Mouse (Mus musculus) neural tube, embryonic 15.5 days (tissue): ENCODE data around the gene Tmem203. TPM values are rescaled to one million over a fixed set of nuclear protein-coding genes. Genes with fewer than 3 reads are reported as not detected.

Experiments used
- ATAC-seq: fragments of 200-750 bp; cut with Nextera tagmentation; 2 replicates; pipeline ENCODE4 v1.8.0; 2017; ENCODE audit warnings: mild to moderate bottlenecking, moderate TSS enrichment, moderate library complexity; ENCODE audit not compliant: low FRiP score
- H3K27ac ChIP-seq: fragments of 300-500 bp; sonication (generic); replicated peaks from 2 replicates; pipeline ENCODE4 v1.5.1; 2015; ENCODE audit warnings: mild to moderate bottlenecking, inconsistent platforms
- H3K27me3 ChIP-seq: fragments of 300-500 bp; sonication (generic); replicated peaks from 2 replicates; pipeline ENCODE4 v1.6.1; 2015; ENCODE audit warnings: inconsistent platforms
- H3K36me3 ChIP-seq: fragments of 300-500 bp; sonication (generic); 2 replicates; pipeline ENCODE4 v1.6.1; 2015; ENCODE audit warnings: inconsistent platforms
- H3K4me1 ChIP-seq: fragments of 300-500 bp; sonication (generic); 2 replicates; pipeline ENCODE4 v1.6.1; 2015; ENCODE audit warnings: inconsistent platforms
- H3K4me2 ChIP-seq: fragments of 300-500 bp; sonication (generic); 2 replicates; pipeline ENCODE4 v1.6.1; 2015; ENCODE audit warnings: inconsistent platforms, mild to moderate bottlenecking, moderate library complexity
- H3K4me3 ChIP-seq: fragments of 300-500 bp; sonication (generic); replicated peaks from 2 replicates; pipeline ENCODE4 v1.5.1; 2015; ENCODE audit warnings: mild to moderate bottlenecking, inconsistent platforms
- H3K9ac ChIP-seq: fragments of 300-500 bp; sonication (generic); replicated peaks from 2 replicates; pipeline ENCODE4 v1.6.1; 2015; ENCODE audit warnings: mild to moderate bottlenecking, inconsistent platforms
- H3K9me3 ChIP-seq: fragments of 300-500 bp; sonication (generic); replicated peaks from 2 replicates; pipeline ENCODE4 v1.6.1; 2016; ENCODE audit warnings: inconsistent platforms
- WGBS: fragments of 180-500 bp; shearing (Covaris S2); methylation state at CpG from one replicate; pipeline ENCODE4 v1.1.7; 2015; ENCODE audit warnings: mixed read lengths; 5-methylcytosine and 5-hydroxymethylcytosine counted together
- polyA plus RNA-seq: library from polyadenylated mRNA; unstranded; fragments of >200 nt; fragmentation: Nextera tagmentation; extraction: Ambion mirVana; gene quantifications from 2 replicates; pipeline ENCODE4 v1.2.1, GENCODE M21; 2015

The Tmem203 gene
- polyA plus RNA-seq, 1 experiment from 2014 or later: 17.5 TPM

GRCm38 (mm10) chr2:25297093-25297492 lies 41.9 kb downstream of the Tmem203 start:
- H3K36me3 ChIP-seq: peaks cover 48% of the 10 kb centered on the region
- ATAC-seq: no peak
- H3K27ac ChIP-seq: no peak overlapping the region
- H3K9ac ChIP-seq: no peak overlapping the region
- 82% methylated on average over 8 of the region's 8 CpGs for WGBS
- H3K27me3 ChIP-seq: peaks cover 62% of the 10 kb centered on the region
- no peak overlapping the region for H3K4me3 ChIP-seq
- no peak overlapping the region for H3K4me2 ChIP-seq
- H3K9me3 ChIP-seq: no peaks in the 10 kb centered on the region
- peaks cover 6% of the 10 kb centered on the region for H3K4me1 ChIP-seq

DNA sequence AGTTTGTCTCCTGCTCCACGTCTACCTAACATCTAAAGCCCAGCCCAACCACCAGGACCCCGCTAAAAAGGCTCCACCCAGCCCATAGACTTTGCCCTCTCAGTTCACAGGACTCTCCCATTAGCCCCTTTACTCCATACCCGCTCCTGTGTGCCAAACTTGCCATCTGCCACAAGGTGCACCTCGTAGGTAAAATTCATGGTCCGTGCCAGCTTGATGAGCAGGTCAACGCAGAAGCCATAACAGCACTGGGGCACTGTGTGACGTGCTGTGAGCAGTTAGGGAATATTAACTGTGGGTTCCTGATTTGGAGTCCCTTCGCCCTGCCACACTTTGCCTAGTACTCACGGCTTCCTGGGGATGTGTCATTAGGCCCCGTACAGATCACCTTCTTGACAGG lies 42.8 kb downstream of the Tmem203 start:
- WGBS: 85% methylated on average over 10 of the region's 10 CpGs
- no peak overlapping the region for H3K9ac ChIP-seq
- ATAC-seq: no peak
- H3K4me2 ChIP-seq: no peak overlapping the region
- no peaks in the 10 kb centered on the region for H3K9me3 ChIP-seq
- peaks cover 57% of the 10 kb centered on the region for H3K27me3 ChIP-seq
- H3K36me3 ChIP-seq: peaks cover 56% of the 10 kb centered on the region
- H3K4me3 ChIP-seq: no peak overlapping the region
- no peaks in the 10 kb centered on the region for H3K4me1 ChIP-seq
- no peak overlapping the region for H3K27ac ChIP-seq

DNA sequence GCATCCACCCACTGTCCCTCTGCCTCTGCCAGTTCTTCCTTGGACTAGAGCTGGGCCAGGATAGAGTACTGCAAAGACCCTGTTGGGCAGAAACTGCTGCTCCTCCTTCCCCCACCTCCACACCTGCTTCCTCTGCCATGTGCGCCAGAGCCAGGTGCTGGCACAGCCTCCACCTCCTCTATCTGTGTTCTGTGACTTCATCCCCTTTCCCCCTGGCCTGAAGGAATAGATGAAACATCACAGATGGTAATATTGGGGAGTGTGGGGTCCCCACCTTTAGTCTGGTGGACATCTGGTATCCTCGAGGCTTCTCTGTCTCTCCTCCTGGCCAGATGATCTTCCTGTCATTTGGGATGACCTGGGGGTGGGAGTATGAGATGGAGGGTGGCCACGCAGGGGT lies 48.2 kb downstream of the Tmem203 start:
- H3K9ac ChIP-seq: no peak overlapping the region
- H3K9me3 ChIP-seq: no peaks in the 10 kb centered on the region
- peaks cover 49% of the 10 kb centered on the region for H3K27me3 ChIP-seq
- H3K4me2 ChIP-seq: no peak overlapping the region
- no peak for ATAC-seq
- no peak overlapping the region for H3K4me3 ChIP-seq
- no peak overlapping the region for H3K27ac ChIP-seq
- WGBS: 73% methylated on average over 3 of the region's 3 CpGs
- H3K4me1 ChIP-seq: peaks cover 9% of the 10 kb centered on the region
- H3K36me3 ChIP-seq: peaks cover 53% of the 10 kb centered on the region

GRCm38 (mm10) chr2:25303931-25304656 lies 48.9 kb downstream of the Tmem203 start:
- H3K27ac ChIP-seq: no peak overlapping the region
- H3K9ac ChIP-seq: no peak overlapping the region
- peak overlapping the region; percentile 36; the same call in 1 of the 2 replicates for H3K4me3 ChIP-seq
- WGBS: 70% methylated on average over 7 of the region's 7 CpGs
- peaks cover 57% of the 10 kb centered on the region for H3K36me3 ChIP-seq
- ATAC-seq: no peak
- peaks cover 9% of the 10 kb centered on the region for H3K4me1 ChIP-seq
- no peaks in the 10 kb centered on the region for H3K9me3 ChIP-seq
- H3K27me3 ChIP-seq: peaks cover 54% of the 10 kb centered on the region
- H3K4me2 ChIP-seq: peak overlapping the region; percentile 68

DNA sequence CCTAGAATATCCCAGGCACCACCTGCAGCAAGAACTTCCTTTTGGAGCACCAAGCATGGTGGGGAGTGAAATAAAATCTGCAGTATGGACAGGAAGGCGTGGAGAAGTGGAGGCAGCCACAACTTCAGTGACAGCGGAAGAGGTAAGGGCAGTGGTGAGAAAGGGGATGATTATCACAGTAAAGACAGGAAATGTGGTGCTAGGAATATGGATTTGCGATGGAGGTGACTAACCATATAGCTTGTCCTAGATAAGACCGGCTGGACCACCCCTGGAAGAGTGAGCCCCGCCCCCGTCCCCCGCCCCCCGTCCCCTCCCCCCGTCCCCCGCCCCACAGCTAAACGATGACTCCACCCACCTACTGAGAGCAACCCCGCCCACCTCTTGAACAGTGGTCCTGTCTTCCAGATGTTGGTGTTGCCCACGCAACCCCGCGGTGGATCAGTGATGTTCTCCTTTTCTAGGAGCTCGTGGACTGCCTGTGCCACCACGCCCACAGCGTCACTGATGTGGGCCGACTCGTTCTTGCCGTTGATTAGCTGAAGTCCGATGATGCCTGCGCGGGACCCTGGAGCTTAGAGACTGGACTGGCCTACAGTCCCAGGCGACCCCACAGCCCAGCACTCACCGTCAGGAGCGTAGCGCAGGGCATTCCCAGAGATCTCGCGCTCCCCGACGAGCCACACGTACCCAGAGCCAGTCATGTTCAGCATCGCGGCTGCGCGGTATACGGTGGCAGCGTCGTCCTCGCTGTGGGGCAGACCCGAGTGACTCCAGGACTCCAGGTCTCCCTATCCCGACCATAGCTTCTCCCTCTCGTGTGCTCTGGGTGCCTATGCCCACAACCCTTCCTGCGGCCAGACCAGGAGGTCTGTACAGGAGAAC lies 49.7 kb downstream of the Tmem203 start:
- Histone ChIP-seq H3K4me3 (peak overlapping the region; percentile 36), H3K27ac (no peak overlapping the region), H3K9ac (peak overlapping the region; percentile 32; the same call in 1 of the 2 replicates), H3K4me2 (peak overlapping the region; percentile 68), H3K9me3 (no peaks in the 10 kb centered on the region), H3K36me3 (peaks cover 64% of the 10 kb centered on the region), H3K27me3 (peaks cover 59% of the 10 kb centered on the region), H3K4me1 (peaks cover 9% of the 10 kb centered on the region)
- WGBS: 4% methylated on average over 41 of the region's 45 CpGs
- ATAC-seq: peak; percentile 73

Other genes with a start within 250 kb of the Tmem203 start
- gene Nsmf, start 201.1 kb upstream of the Tmem203 start, polyA plus RNA-seq: 149 and 173 TPM in 2 replicates
- 0.43 TPM in 1 of 2 replicates, not detected in the other for gene Entpd8, start 175.1 kb upstream of the Tmem203 start, polyA plus RNA-seq
- gene Noxa1, start 160.3 kb upstream of the Tmem203 start, polyA plus RNA-seq: 0.52 TPM in 1 of 2 replicates, not detected in the other
- 15.0 and 16.8 TPM in 2 replicates for gene Nrarp, start 74.7 kb upstream of the Tmem203 start, polyA plus RNA-seq
- 1.6 and 5.9 TPM in 2 replicates for gene Tor4a, start 58.6 kb upstream of the Tmem203 start, polyA plus RNA-seq
- 101 and 105 TPM in 2 replicates for gene Nelfb, start 44.0 kb upstream of the Tmem203 start, polyA plus RNA-seq
- gene Stpg3, start 40.8 kb upstream of the Tmem203 start, polyA plus RNA-seq: not detected in 2 replicates
- not detected in 2 replicates for gene Fam166a, start 36.7 kb upstream of the Tmem203 start, polyA plus RNA-seq
- 462 and 502 TPM in 2 replicates for gene Tubb4b, start 30.7 kb upstream of the Tmem203 start, polyA plus RNA-seq
- gene Slc34a3, start 21.1 kb upstream of the Tmem203 start, polyA plus RNA-seq: not detected in 2 replicates
- gene Rnf224, start 18.7 kb upstream of the Tmem203 start, polyA plus RNA-seq: not detected in 2 replicates
- 158 and 190 TPM in 2 replicates for gene Rnf208, start 13.2 kb upstream of the Tmem203 start, polyA plus RNA-seq
- 0.36 and 0.47 TPM in 2 replicates for gene Cysrt1, start 13.0 kb upstream of the Tmem203 start, polyA plus RNA-seq
- gene AL732309.1, start 8.6 kb upstream of the Tmem203 start, polyA plus RNA-seq: 4.3 and 4.6 TPM in 2 replicates
- 14.8 and 16.3 TPM in 2 replicates for gene Tprn, start 7.2 kb downstream of the Tmem203 start, polyA plus RNA-seq
- gene Ssna1, start 17.0 kb downstream of the Tmem203 start, polyA plus RNA-seq: 177 and 183 TPM in 2 replicates
- gene Anapc2, start 17.0 kb downstream of the Tmem203 start, polyA plus RNA-seq: 125 and 129 TPM in 2 replicates
- not detected in 2 replicates for gene Tmem210, start 32.7 kb downstream of the Tmem203 start, polyA plus RNA-seq
- gene Lrrc26, start 34.5 kb downstream of the Tmem203 start, polyA plus RNA-seq: 0.22 and 0.26 TPM in 2 replicates
- gene Grin1, start 63.7 kb downstream of the Tmem203 start, polyA plus RNA-seq: 58.0 and 68.4 TPM in 2 replicates
- 43.5 and 46.6 TPM in 2 replicates for gene Man1b1, start 76.9 kb downstream of the Tmem203 start, polyA plus RNA-seq
- 24.2 and 27.3 TPM in 2 replicates for gene Dpp7, start 100.9 kb downstream of the Tmem203 start, polyA plus RNA-seq
- 8.5 and 14.0 TPM in 2 replicates for gene Uap1l1, start 110.2 kb downstream of the Tmem203 start, polyA plus RNA-seq
- gene Sapcd2, start 116.9 kb downstream of the Tmem203 start, polyA plus RNA-seq: 10.6 and 16.3 TPM in 2 replicates
- 9.6 TPM in 2 replicates for gene Entpd2, start 140.4 kb downstream of the Tmem203 start, polyA plus RNA-seq
- 398 and 483 TPM in 2 replicates for gene Npdc1, start 143.9 kb downstream of the Tmem203 start, polyA plus RNA-seq
- 0.13 and 0.38 TPM in 2 replicates for gene Fut7, start 167.8 kb downstream of the Tmem203 start, polyA plus RNA-seq
- gene Abca2, start 173.3 kb downstream of the Tmem203 start, polyA plus RNA-seq: 11.2 and 13.4 TPM in 2 replicates
- gene Clic3, start 201.4 kb downstream of the Tmem203 start, polyA plus RNA-seq: 1.8 and 2.0 TPM in 2 replicates
- gene Paxx, start 205.7 kb downstream of the Tmem203 start, polyA plus RNA-seq: 100 and 120 TPM in 2 replicates
- 40.1 and 116 TPM in 2 replicates for gene Ptgds, start 214.6 kb downstream of the Tmem203 start, polyA plus RNA-seq
- not detected in 2 replicates for gene Lcn12, start 238.5 kb downstream of the Tmem203 start, polyA plus RNA-seq
- 128 and 134 TPM in 2 replicates for gene Fbxw5, start 245.3 kb downstream of the Tmem203 start, polyA plus RNA-seq
- 6.3 and 6.4 TPM in 2 replicates for gene C8g, start 246.3 kb downstream of the Tmem203 start, polyA plus RNA-seq